Mouse (Mus musculus) embryonic fibroblast, embryonic 13.5 days (primary cell): ENCODE data around the gene Oas2.

ENCODE experiments used
- CTCF ChIP-seq: IDR thresholded peaks from 2 replicates; pipeline ENCODE4 v1.5.1; 2011; ENCODE audit warnings: mild to moderate bottlenecking, control low read depth, low read length, moderate library complexity, borderline replicate concordance; ENCODE audit not compliant: insufficient read depth
- POLR2A ChIP-seq: IDR thresholded peaks from 2 replicates; pipeline ENCODE4 v1.6.1; 2011; ENCODE audit warnings: low read depth, mild to moderate bottlenecking, control low read depth, low read length, moderate library complexity

DNA sequence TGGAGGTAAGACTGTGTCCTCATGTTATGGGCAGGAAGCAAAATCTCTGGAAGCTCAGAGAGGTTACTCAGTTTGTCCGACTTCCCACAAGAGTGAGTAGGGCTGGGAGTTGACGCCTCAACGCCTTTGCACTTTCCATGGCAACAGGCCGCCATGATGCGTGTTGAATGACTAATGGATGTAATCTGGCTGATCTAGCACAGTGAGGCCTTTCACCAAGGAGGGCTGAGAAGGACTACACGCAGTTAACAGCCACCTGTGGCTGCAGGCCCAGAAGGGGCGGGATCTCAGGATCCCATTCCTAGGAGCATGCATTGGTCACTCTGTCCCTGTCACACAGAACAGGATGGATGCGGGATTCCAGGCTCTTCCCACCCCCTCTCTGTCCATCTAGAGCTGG is 36.9 kb downstream of the Oas2 start:
- TF ChIP-seq CTCF (no peak), POLR2A (no peak)
